Mouse (Mus musculus) spleen, adult 2 months (tissue): ENCODE results near the gene Tgtp2.

Source experiments
- CTCF ChIP-seq: fragments of 200-500 bp; IDR thresholded peaks from 2 replicates; pipeline ENCODE4 v1.5.1; 2011; ENCODE audit warnings: mild to moderate bottlenecking, inconsistent platforms; ENCODE audit not compliant: insufficient read depth, insufficient read length, insufficient replicate concordance; ENCODE audit errors: extremely low read depth
- POLR2A ChIP-seq: fragments of 200-500 bp; IDR thresholded peaks from 2 replicates; pipeline ENCODE4 v1.6.1; 2011; ENCODE audit warnings: low read depth, low read length, inconsistent platforms

DNA sequence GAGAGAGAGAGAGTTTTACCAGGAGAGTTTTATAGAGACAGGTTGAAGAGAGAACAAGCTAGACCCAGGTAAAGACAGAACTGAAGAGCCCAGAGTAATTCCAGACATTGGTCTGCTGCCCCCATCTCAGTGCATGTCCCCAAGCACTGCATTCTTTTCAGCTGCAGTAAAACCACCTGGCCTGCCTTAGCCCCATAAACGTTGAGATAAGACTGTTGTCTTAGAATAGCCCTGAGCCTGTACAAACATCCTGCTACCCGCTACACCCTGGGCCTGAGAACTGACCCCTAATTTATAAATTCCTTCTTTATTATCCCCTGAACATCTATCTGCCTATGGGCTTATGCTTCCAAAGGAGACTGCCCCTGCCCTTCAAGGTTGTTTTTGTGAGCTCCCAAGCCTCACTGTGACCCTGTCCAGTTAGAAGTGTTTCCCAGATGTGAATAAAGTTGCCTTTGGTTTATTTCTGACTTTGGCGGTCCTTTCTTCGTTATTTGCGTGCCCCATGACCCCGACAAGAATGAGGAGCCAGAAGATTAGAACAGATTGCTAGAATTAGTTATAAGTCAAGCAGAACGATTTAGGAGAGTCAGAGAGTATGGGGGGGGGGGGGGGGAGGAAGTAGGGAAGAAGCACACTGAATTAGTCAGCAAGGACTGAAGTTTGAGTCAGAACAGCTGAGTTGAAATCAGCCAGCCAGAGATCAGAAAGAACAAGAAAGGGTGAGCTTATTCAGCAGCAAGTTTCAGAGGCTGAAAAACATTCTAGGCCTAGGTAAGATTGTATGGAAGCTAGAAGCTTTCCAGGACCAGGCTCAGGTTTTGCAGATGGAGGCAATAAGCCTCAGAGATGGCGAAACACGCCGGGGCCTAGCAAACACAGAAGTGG lies 43.9 kb upstream of the Tgtp2 start:
- TF ChIP-seq POLR2A (no peak), CTCF (no peak)
